Mouse (Mus musculus) testis, adult 2 months (tissue): ENCODE results near the gene Psap.

ENCODE experiments used
- CTCF ChIP-seq: fragments of 200-500 bp; IDR thresholded peaks from 2 replicates; pipeline ENCODE4 v1.5.1; 2012; ENCODE audit warnings: low read depth, mild to moderate bottlenecking, inconsistent platforms, low read length, moderate library complexity; ENCODE audit not compliant: control insufficient read depth, insufficient read depth, insufficient replicate concordance
- POLR2A ChIP-seq: fragments of 200-500 bp; IDR thresholded peaks from 2 replicates; pipeline ENCODE4 v1.6.1; 2012; ENCODE audit warnings: low read depth, mild to moderate bottlenecking, inconsistent platforms, low read length, moderate library complexity; ENCODE audit not compliant: control insufficient read depth

- TF ChIP-seq CTCF (no peak), POLR2A (0 out of 2 replicates have a peak, but pooled peaks have one; percentile 23)
Measured at GRCm38 (mm10) chr10:60262386-60262785, 15.0 kb upstream of the Psap start.
